Mouse (Mus musculus): ENCODE measurements around the gene Prok1. TPM values are rescaled to one million over a fixed set of nuclear protein-coding genes. Genes with fewer than 3 reads are reported as not detected.

The Prok1 gene
- polyA plus RNA-seq, 2 experiments = 0.19 to 0.72 TPM

GRCm38 (mm10) chr3:107238471-107238980 lies 981 bp downstream of the Prok1 start:
- WGBS = 82% methylated on average over 8 of the region's 8 CpGs
- no peaks in the 10 kb centered on the region for H3K27me3 ChIP-seq (ENCODE audit: control insufficient read depth, insufficient read depth, low read length)
- ATAC-seq (ENCODE audit: low FRiP score, low read depth) (no peak), DNase-seq (ENCODE audit: low spot score) (no peak)
- no peaks in the 10 kb centered on the region for H3K4me1 ChIP-seq (ENCODE audit: control insufficient read depth, insufficient read depth, low read length)
- H3K9ac ChIP-seq (ENCODE audit: low read depth, low read length, severe bottlenecking) = no peak overlapping the region
- H3K27ac ChIP-seq (replicated peaks; ENCODE audit: low read depth, low read length) = no peak overlapping the region
- no peak overlapping the region for H3K4me2 ChIP-seq (replicated peaks; ENCODE audit: low read depth, low read length, severe bottlenecking)
- TF ChIP-seq POLR2A (IDR thresholded peaks at IDR 0.05; ENCODE audit: borderline replicate concordance, extremely low read depth, insufficient read depth, insufficient read length) = no peak
- H3K4me3 ChIP-seq (replicated peaks; ENCODE audit: low read length) = no peak overlapping the region
- H3K36me3 ChIP-seq (ENCODE audit: control insufficient read depth, insufficient read depth, low read length) = no peaks in the 10 kb centered on the region
- H3K9me3 ChIP-seq (ENCODE audit: control insufficient read depth, low read length) = no peaks in the 10 kb centered on the region

- H3K9me3 ChIP-seq (ENCODE audit: control insufficient read depth, low read length) = no peaks in the 10 kb centered on the region
- H3K9ac ChIP-seq (ENCODE audit: low read depth, low read length, severe bottlenecking) = no peak overlapping the region
- DNase-seq (ENCODE audit: low spot score) = no peak
- ATAC-seq (ENCODE audit: low FRiP score, low read depth) = no peak
- H3K4me1 ChIP-seq (ENCODE audit: control insufficient read depth, insufficient read depth, low read length) = no peaks in the 10 kb centered on the region
- no peak overlapping the region for H3K4me2 ChIP-seq (replicated peaks; ENCODE audit: low read depth, low read length, severe bottlenecking)
- H3K36me3 ChIP-seq (ENCODE audit: control insufficient read depth, insufficient read depth, low read length) = no peaks in the 10 kb centered on the region
- no peak overlapping the region for H3K27ac ChIP-seq (replicated peaks; ENCODE audit: low read depth, low read length)
- TF ChIP-seq POLR2A (IDR thresholded peaks at IDR 0.05; ENCODE audit: borderline replicate concordance, extremely low read depth, insufficient read depth, insufficient read length) = no peak
- H3K27me3 ChIP-seq (ENCODE audit: control insufficient read depth, insufficient read depth, low read length) = no peaks in the 10 kb centered on the region
- WGBS = 48% methylated on average over 2 of the region's 2 CpGs
- no peak overlapping the region for H3K4me3 ChIP-seq (replicated peaks; ENCODE audit: low read length)
Observed at GRCm38 (mm10) chr3:107238051-107238450, 1.5 kb downstream of the Prok1 start.

GRCm38 (mm10) chr3:107233945-107234344 lies 5.6 kb downstream of the Prok1 start:
- Histone ChIP-seq H3K9me3 (ENCODE audit: control insufficient read depth, low read length) (no peaks in the 10 kb centered on the region), H3K4me2 (replicated peaks; ENCODE audit: low read depth, low read length, severe bottlenecking) (no peak overlapping the region), H3K4me1 (ENCODE audit: control insufficient read depth, insufficient read depth, low read length) (no peaks in the 10 kb centered on the region), H3K27me3 (ENCODE audit: control insufficient read depth, insufficient read depth, low read length) (no peaks in the 10 kb centered on the region), H3K4me3 (replicated peaks; ENCODE audit: low read length) (no peak overlapping the region), H3K36me3 (ENCODE audit: control insufficient read depth, insufficient read depth, low read length) (no peaks in the 10 kb centered on the region), H3K9ac (ENCODE audit: low read depth, low read length, severe bottlenecking) (no peak overlapping the region), H3K27ac (replicated peaks; ENCODE audit: low read depth, low read length) (no peak overlapping the region)
- WGBS = 33% methylated on average over 2 of the region's 2 CpGs
- no peak for ATAC-seq (ENCODE audit: low FRiP score, low read depth)
- no peak for DNase-seq (ENCODE audit: low spot score)
- TF ChIP-seq POLR2A (IDR thresholded peaks at IDR 0.05; ENCODE audit: borderline replicate concordance, extremely low read depth, insufficient read depth, insufficient read length) = no peak

- Histone ChIP-seq H3K9me3 (ENCODE audit: control insufficient read depth, low read length) (no peaks in the 10 kb centered on the region), H3K36me3 (ENCODE audit: control insufficient read depth, insufficient read depth, low read length) (no peaks in the 10 kb centered on the region), H3K4me3 (replicated peaks; ENCODE audit: low read length) (no peak overlapping the region), H3K27me3 (ENCODE audit: control insufficient read depth, insufficient read depth, low read length) (no peaks in the 10 kb centered on the region), H3K4me2 (replicated peaks; ENCODE audit: low read depth, low read length, severe bottlenecking) (0 out of 2 replicates have a peak overlapping the region, but pooled peaks have one; percentile 13), H3K27ac (replicated peaks; ENCODE audit: low read depth, low read length) (no peak overlapping the region), H3K9ac (ENCODE audit: low read depth, low read length, severe bottlenecking) (no peak overlapping the region), H3K4me1 (ENCODE audit: control insufficient read depth, insufficient read depth, low read length) (no peaks in the 10 kb centered on the region)
- no peak for ATAC-seq (ENCODE audit: low FRiP score, low read depth)
- TF ChIP-seq POLR2A (IDR thresholded peaks at IDR 0.05; ENCODE audit: borderline replicate concordance, extremely low read depth, insufficient read depth, insufficient read length) = no peak
- WGBS = 9% methylated on average over 11 of the region's 11 CpGs
- DNase-seq (ENCODE audit: low spot score) = peak; percentile 76
Observed at GRCm38 (mm10) chr3:107233351-107233813, 6.1 kb downstream of the Prok1 start.

GRCm38 (mm10) chr3:107231202-107231601 lies 8.3 kb downstream of the Prok1 start:
- ATAC-seq (ENCODE audit: low FRiP score, low read depth) (no peak), DNase-seq (ENCODE audit: low spot score) (no peak)
- no peak for TF ChIP-seq POLR2A (IDR thresholded peaks at IDR 0.05; ENCODE audit: borderline replicate concordance, extremely low read depth, insufficient read depth, insufficient read length)
- no peak overlapping the region for H3K4me2 ChIP-seq (replicated peaks; ENCODE audit: low read depth, low read length, severe bottlenecking)
- no peaks in the 10 kb centered on the region for H3K4me1 ChIP-seq (ENCODE audit: control insufficient read depth, insufficient read depth, low read length)
- no peak overlapping the region for H3K9ac ChIP-seq (ENCODE audit: low read depth, low read length, severe bottlenecking)
- no peaks in the 10 kb centered on the region for H3K27me3 ChIP-seq (ENCODE audit: control insufficient read depth, insufficient read depth, low read length)
- no peak overlapping the region for H3K4me3 ChIP-seq (replicated peaks; ENCODE audit: low read length)
- H3K9me3 ChIP-seq (ENCODE audit: control insufficient read depth, low read length) = no peaks in the 10 kb centered on the region
- 40% methylated on average over 4 of the region's 4 CpGs for WGBS
- no peaks in the 10 kb centered on the region for H3K36me3 ChIP-seq (ENCODE audit: control insufficient read depth, insufficient read depth, low read length)
- H3K27ac ChIP-seq (replicated peaks; ENCODE audit: low read depth, low read length) = no peak overlapping the region
